Mouse (Mus musculus) kidney, postnatal 0 days (tissue): ENCODE measurements around the gene Folr2. TPM values are rescaled to one million over a fixed set of nuclear protein-coding genes. Genes with fewer than 3 reads are reported as not detected.

Source experiments
- ATAC-seq: fragments of 200-750 bp; cut with Nextera tagmentation; replicated peaks from 2 replicates; pipeline ENCODE4 v1.8.0; 2017; ENCODE audit warnings: low read depth, moderate number of reproducible peaks, moderate TSS enrichment, moderate library complexity; ENCODE audit not compliant: low FRiP score
- DNase-seq: peaks from one replicate; pipeline ENCODE4 v3.0.0-alpha.2; 2016; ENCODE audit warnings: low spot score
- H3K27ac ChIP-seq: fragments of 300-500 bp; sonication (generic); 2 replicates; pipeline ENCODE4 v1.5.1; 2014; ENCODE audit warnings: mild to moderate bottlenecking
- H3K27me3 ChIP-seq: fragments of 300-500 bp; sonication (generic); 2 replicates; pipeline ENCODE4 v1.6.1; 2014; ENCODE audit warnings: low read length, mixed read lengths; ENCODE audit not compliant: insufficient read depth
- H3K36me3 ChIP-seq: fragments of 300-500 bp; sonication (generic); 2 replicates; pipeline ENCODE4 v1.6.1; 2014; ENCODE audit warnings: low read length, mixed read lengths; ENCODE audit not compliant: insufficient read depth
- H3K4me1 ChIP-seq: fragments of 300-500 bp; sonication (generic); replicated peaks from 2 replicates; pipeline ENCODE4 v1.6.1; 2014; ENCODE audit warnings: antibody characterized with exemption, low read length, mixed read lengths; ENCODE audit not compliant: insufficient read depth
- H3K4me2 ChIP-seq: fragments of 300-500 bp; sonication (generic); 2 replicates; pipeline ENCODE4 v1.6.1; 2014; ENCODE audit warnings: mild to moderate bottlenecking, low read length, moderate library complexity, mixed read lengths
- H3K4me3 ChIP-seq: fragments of 300-500 bp; sonication (generic); replicated peaks from 2 replicates; pipeline ENCODE4 v1.5.1; 2014; ENCODE audit warnings: low read depth, low read length
- H3K9ac ChIP-seq: fragments of 300-500 bp; sonication (generic); 2 replicates; pipeline ENCODE4 v1.6.1; 2014; ENCODE audit warnings: low read depth, low read length
- H3K9me3 ChIP-seq: fragments of 300-500 bp; sonication (generic); replicated peaks from 2 replicates; pipeline ENCODE4 v1.6.1; 2016; ENCODE audit warnings: low read length, inconsistent platforms, mixed read lengths
- CTCF ChIP-seq: IDR thresholded peaks from 2 replicates; pipeline ENCODE4 v1.5.1; 2016; ENCODE audit warnings: antibody characterized with exemption, low read depth, mild to moderate bottlenecking, moderate library complexity
- WGBS: fragments of 180-500 bp; shearing (Covaris S2); extraction: QIAGEN DNeasy Blood & Tissue Kit; methylation state at CpG from one replicate; pipeline ENCODE4 v1.1.7; 2014; 5-methylcytosine and 5-hydroxymethylcytosine counted together
- polyA plus RNA-seq: library from polyadenylated mRNA; unstranded; fragments of >200 nt; fragmentation: Nextera tagmentation; extraction: Ambion mirVana; gene quantifications from 2 replicates; pipeline ENCODE4 v1.2.1, GENCODE M21; 2015

Folr2 gene
- polyA plus RNA-seq, 1 experiment from 2014 or later, result 1.4 TPM

GRCm38 (mm10) chr7:101837606-101838471 is 19.2 kb downstream of the Folr2 start, which contains the start of gene Inppl1:
Gene Inppl1, minus strand, starts transcription at chr7:101838229.
- peak; percentile 57 for TF ChIP-seq CTCF
- peak within 1 kb of the TSS; percentile 97 for H3K27ac ChIP-seq
- no peaks in the 10 kb centered on the region for H3K27me3 ChIP-seq
- under 1% methylated on average over 64 of the region's 64 CpGs for WGBS
- peaks cover 15% of the 10 kb centered on the region; the same call in 1 of the 2 replicates for H3K4me1 ChIP-seq
- H3K36me3 ChIP-seq, result peaks cover 9% of the 10 kb centered on the region; the same call in 1 of the 2 replicates
- ATAC-seq (peak; percentile 84), DNase-seq (peak; percentile 97)
- H3K4me2 ChIP-seq, result peak within 1 kb of the TSS; percentile 90
- no peaks in the 10 kb centered on the region for H3K9me3 ChIP-seq
- peak within 1 kb of the TSS; percentile 84 for H3K4me3 ChIP-seq
- peak within 1 kb of the TSS; percentile 98 for H3K9ac ChIP-seq

- Histone ChIP-seq H3K9me3 (no peaks in the 10 kb centered on the region), H3K4me3 (peak overlapping the region; percentile 84), H3K4me1 (peaks cover 15% of the 10 kb centered on the region; the same call in 1 of the 2 replicates), H3K4me2 (peak overlapping the region; percentile 90), H3K27me3 (no peaks in the 10 kb centered on the region), H3K36me3 (peaks cover 16% of the 10 kb centered on the region), H3K9ac (peak overlapping the region; percentile 98), H3K27ac (peak overlapping the region; percentile 97)
- under 1% methylated on average over 20 of the region's 20 CpGs for WGBS
- TF ChIP-seq CTCF, result no peak
- 0 out of 2 replicates have a peak, but pooled peaks have one; percentile 1 for ATAC-seq
- DNase-seq, result peak; percentile 58
Observed at GRCm38 (mm10) chr7:101837154-101837605, 19.8 kb downstream of the Folr2 start.

- Histone ChIP-seq H3K27me3 (no peaks in the 10 kb centered on the region), H3K4me1 (peaks cover 15% of the 10 kb centered on the region; the same call in 1 of the 2 replicates), H3K4me2 (peak overlapping the region; percentile 90), H3K9ac (peak overlapping the region; percentile 98), H3K27ac (peak overlapping the region; percentile 97), H3K4me3 (peak overlapping the region; percentile 84), H3K36me3 (peaks cover 23% of the 10 kb centered on the region), H3K9me3 (no peaks in the 10 kb centered on the region)
- DNase-seq, result peak; percentile 73
- peak; percentile 36; the same call in 1 of the 2 replicates for ATAC-seq
- under 1% methylated on average over 60 of the region's 63 CpGs for WGBS
- TF ChIP-seq CTCF, result no peak
Observed at GRCm38 (mm10) chr7:101836271-101837153, 20.5 kb downstream of the Folr2 start.

- no peaks in the 10 kb centered on the region for H3K27me3 ChIP-seq
- peaks cover 15% of the 10 kb centered on the region; the same call in 1 of the 2 replicates for H3K4me1 ChIP-seq
- ATAC-seq, result no peak
- TF ChIP-seq CTCF, result peak; percentile 48
- H3K9ac ChIP-seq, result peak overlapping the region; percentile 98
- peak overlapping the region; percentile 97 for H3K27ac ChIP-seq
- 29% methylated on average over 5 of the region's 5 CpGs for WGBS
- peak overlapping the region; percentile 84 for H3K4me3 ChIP-seq
- H3K36me3 ChIP-seq, result peaks cover 32% of the 10 kb centered on the region
- peak; percentile 40 for DNase-seq
- peak overlapping the region; percentile 90 for H3K4me2 ChIP-seq
- no peaks in the 10 kb centered on the region for H3K9me3 ChIP-seq
Observed at GRCm38 (mm10) chr7:101835457-101836109, 21.4 kb downstream of the Folr2 start.

GRCm38 (mm10) chr7:101834903-101835302 is 22.1 kb downstream of the Folr2 start:
- 57% methylated on average over 3 of the region's 3 CpGs for WGBS
- no peak overlapping the region for H3K9ac ChIP-seq
- peak overlapping the region; percentile 90 for H3K4me2 ChIP-seq
- peaks cover 39% of the 10 kb centered on the region for H3K36me3 ChIP-seq
- H3K9me3 ChIP-seq, result no peaks in the 10 kb centered on the region
- DNase-seq, result no peak
- peaks cover 15% of the 10 kb centered on the region; the same call in 1 of the 2 replicates for H3K4me1 ChIP-seq
- H3K27ac ChIP-seq, result no peak overlapping the region
- no peak for ATAC-seq
- H3K4me3 ChIP-seq, result 0 out of 2 replicates have a peak overlapping the region, but pooled peaks have one; percentile 84
- TF ChIP-seq CTCF, result no peak
- H3K27me3 ChIP-seq, result no peaks in the 10 kb centered on the region
